Mouse (Mus musculus) cerebellum, adult 2 months (tissue): ENCODE data around the gene Higd2a. TPM values are rescaled to one million over a fixed set of nuclear protein-coding genes. Genes with fewer than 3 reads are reported as not detected.

ENCODE experiments used
- DNase-seq, 2 experiments: peaks; one replicate each; pipeline ENCODE4 v3.0.0; 2021
- H3K27ac ChIP-seq: fragments of 200-500 bp; 2 replicates; pipeline ENCODE4 v1.5.1; 2012; ENCODE audit warnings: low read length, control low read depth, inconsistent platforms; ENCODE audit not compliant: insufficient read depth
- H3K27me3 ChIP-seq: fragments of 200-500 bp; 2 replicates; pipeline ENCODE4 v1.6.1; 2012; ENCODE audit warnings: inconsistent platforms, mild to moderate bottlenecking, low read length, moderate library complexity; ENCODE audit not compliant: control insufficient read depth, insufficient read depth
- H3K4me1 ChIP-seq: fragments of 200-500 bp; 2 replicates; pipeline ENCODE4 v1.6.1; 2011; ENCODE audit warnings: low read length; ENCODE audit not compliant: control insufficient read depth, insufficient read depth
- H3K4me3 ChIP-seq: fragments of 200-500 bp; replicated peaks from 2 replicates; pipeline ENCODE3; 2011; ENCODE audit warnings: mild to moderate bottlenecking, low read depth, low read length, control low read depth; ENCODE audit not compliant: insufficient read depth
- CTCF ChIP-seq: fragments of 200-500 bp; IDR thresholded peaks from 2 replicates; pipeline ENCODE4 v1.5.1; 2011; ENCODE audit warnings: low read depth, mild to moderate bottlenecking, control low read depth, low read length, moderate library complexity, borderline replicate concordance; ENCODE audit not compliant: insufficient read depth
- POLR2A ChIP-seq: fragments of 200-500 bp; IDR thresholded peaks from 2 replicates; pipeline ENCODE4 v1.6.1; 2011; ENCODE audit warnings: low read length, control low read depth, borderline replicate concordance; ENCODE audit not compliant: insufficient read depth
- WGBS: fragments of 180-500 bp; shearing (Covaris S2); methylation state at CpG from one replicate; pipeline ENCODE4 v1.1.7; 2018; 5-methylcytosine and 5-hydroxymethylcytosine counted together
- polyA plus RNA-seq: library from polyadenylated mRNA; depleted of rRNA; stranded (reverse); fragments of >200 nt; gene quantifications from 2 replicates; pipeline ENCODE4 v1.2.3, GENCODE M21; 2012

The Higd2a gene
- polyA plus RNA-seq, 1 experiment, result 306 TPM

GRCm38 (mm10) chr13:54603501-54603900 lies 13.5 kb downstream of the Higd2a start:
- DNase-seq, result no peak
- Histone ChIP-seq H3K4me1 (peaks cover 35% of the 10 kb centered on the region), H3K27ac (peak overlapping the region; percentile 23; the same call in 1 of the 2 replicates), H3K4me3 (no peak overlapping the region), H3K27me3 (no peaks in the 10 kb centered on the region)
- no peak for TF ChIP-seq CTCF
- no peak for TF ChIP-seq POLR2A

- H3K27me3 ChIP-seq, result no peaks in the 10 kb centered on the region
- H3K4me3 ChIP-seq, result no peak overlapping the region
- H3K27ac ChIP-seq, result peak overlapping the region; percentile 84
- DNase-seq, result no peak
- 50% methylated on average over 4 of the region's 4 CpGs for WGBS
- peaks cover 33% of the 10 kb centered on the region for H3K4me1 ChIP-seq
- TF ChIP-seq POLR2A, result no peak
- TF ChIP-seq CTCF, result no peak
Observed at GRCm38 (mm10) chr13:54604221-54604620, 14.2 kb downstream of the Higd2a start.

- 65% methylated on average over 5 of the region's 5 CpGs for WGBS
Observed at GRCm38 (mm10) chr13:54605426-54605825, 15.4 kb downstream of the Higd2a start.

GRCm38 (mm10) chr13:54607204-54607603 lies 17.2 kb downstream of the Higd2a start:
- DNase-seq, result peak in 1 of 2 experiments; percentile 15
- 38% methylated on average over 5 of the region's 5 CpGs for WGBS
- Histone ChIP-seq H3K27ac (peak overlapping the region; percentile 26), H3K4me1 (peaks cover 33% of the 10 kb centered on the region), H3K27me3 (no peaks in the 10 kb centered on the region), H3K4me3 (peak overlapping the region; percentile 23)
- TF ChIP-seq CTCF (no peak), POLR2A (no peak)

More at GRCm38 (mm10) chr13:54605426-54605825, 15.4 kb downstream of the Higd2a start:
- Histone ChIP-seq H3K27me3 (no peaks in the 10 kb centered on the region), H3K4me3 (no peak overlapping the region), H3K4me1 (peaks cover 33% of the 10 kb centered on the region), H3K27ac (0 out of 2 replicates have a peak overlapping the region, but pooled peaks have one; percentile 84)
- DNase-seq, result no peak
- TF ChIP-seq CTCF (no peak), POLR2A (no peak)

GRCm38 (mm10) chr13:54608002-54608401 lies 18.0 kb downstream of the Higd2a start:
- Histone ChIP-seq H3K27ac (peak overlapping the region; percentile 87), H3K27me3 (no peaks in the 10 kb centered on the region), H3K4me1 (peaks cover 32% of the 10 kb centered on the region), H3K4me3 (peak overlapping the region; percentile 33)
- peak in 1 of 2 experiments; percentile 25 for DNase-seq
- TF ChIP-seq POLR2A, result no peak
- TF ChIP-seq CTCF, result no peak
- 9% methylated on average over 3 of the region's 3 CpGs for WGBS

- DNase-seq, result peak; percentile 75 to 80
- H3K27ac ChIP-seq, result peak overlapping the region; percentile 87
- under 1% methylated on average over 8 of the region's 8 CpGs for WGBS
- H3K27me3 ChIP-seq, result no peaks in the 10 kb centered on the region
- no peak for TF ChIP-seq CTCF
- H3K4me1 ChIP-seq, result peaks cover 28% of the 10 kb centered on the region
- H3K4me3 ChIP-seq, result peak overlapping the region; percentile 62
Observed at GRCm38 (mm10) chr13:54608666-54609065, 18.7 kb downstream of the Higd2a start.

- Histone ChIP-seq H3K27me3 (no peaks in the 10 kb centered on the region), H3K27ac (peak overlapping the region; percentile 87), H3K4me1 (peaks cover 28% of the 10 kb centered on the region), H3K4me3 (peak overlapping the region; percentile 62)
- DNase-seq, result peak in 1 of 2 experiments; percentile 27
- WGBS, result 4% methylated on average over 1 of the region's 1 CpGs
- TF ChIP-seq POLR2A (no peak), CTCF (no peak)
Observed at GRCm38 (mm10) chr13:54609301-54609700, 19.3 kb downstream of the Higd2a start.

GRCm38 (mm10) chr13:54610613-54610971 lies 20.6 kb downstream of the Higd2a start:
- no peak for TF ChIP-seq POLR2A
- no peak for TF ChIP-seq CTCF
- Histone ChIP-seq H3K4me1 (peaks cover 20% of the 10 kb centered on the region), H3K4me3 (peak overlapping the region; percentile 89), H3K27ac (peak overlapping the region; percentile 97), H3K27me3 (no peaks in the 10 kb centered on the region)
- 2% methylated on average over 13 of the region's 13 CpGs for WGBS
- peak in 1 of 2 experiments; percentile 67 for DNase-seq
